Mouse (Mus musculus) kidney, postnatal 0 days (tissue): ENCODE data around the gene Il18. TPM values are rescaled to one million over a fixed set of nuclear protein-coding genes. Genes with fewer than 3 reads are reported as not detected.

Source experiments
- ATAC-seq: fragments of 200-750 bp; cut with Nextera tagmentation; replicated peaks from 2 replicates; pipeline ENCODE4 v1.8.0; 2017; ENCODE audit warnings: low read depth, moderate number of reproducible peaks, moderate TSS enrichment, moderate library complexity; ENCODE audit not compliant: low FRiP score
- DNase-seq: peaks from one replicate; pipeline ENCODE4 v3.0.0-alpha.2; 2016; ENCODE audit warnings: low spot score
- H3K27ac ChIP-seq: fragments of 300-500 bp; sonication (generic); 2 replicates; pipeline ENCODE4 v1.5.1; 2014; ENCODE audit warnings: mild to moderate bottlenecking
- H3K27me3 ChIP-seq: fragments of 300-500 bp; sonication (generic); 2 replicates; pipeline ENCODE4 v1.6.1; 2014; ENCODE audit warnings: low read length, mixed read lengths; ENCODE audit not compliant: insufficient read depth
- H3K36me3 ChIP-seq: fragments of 300-500 bp; sonication (generic); 2 replicates; pipeline ENCODE4 v1.6.1; 2014; ENCODE audit warnings: low read length, mixed read lengths; ENCODE audit not compliant: insufficient read depth
- H3K4me1 ChIP-seq: fragments of 300-500 bp; sonication (generic); replicated peaks from 2 replicates; pipeline ENCODE4 v1.6.1; 2014; ENCODE audit warnings: antibody characterized with exemption, low read length, mixed read lengths; ENCODE audit not compliant: insufficient read depth
- H3K4me2 ChIP-seq: fragments of 300-500 bp; sonication (generic); 2 replicates; pipeline ENCODE4 v1.6.1; 2014; ENCODE audit warnings: mild to moderate bottlenecking, low read length, moderate library complexity, mixed read lengths
- H3K4me3 ChIP-seq: fragments of 300-500 bp; sonication (generic); replicated peaks from 2 replicates; pipeline ENCODE4 v1.5.1; 2014; ENCODE audit warnings: low read depth, low read length
- H3K9ac ChIP-seq: fragments of 300-500 bp; sonication (generic); 2 replicates; pipeline ENCODE4 v1.6.1; 2014; ENCODE audit warnings: low read depth, low read length
- H3K9me3 ChIP-seq: fragments of 300-500 bp; sonication (generic); replicated peaks from 2 replicates; pipeline ENCODE4 v1.6.1; 2016; ENCODE audit warnings: low read length, inconsistent platforms, mixed read lengths
- CTCF ChIP-seq: IDR thresholded peaks from 2 replicates; pipeline ENCODE4 v1.5.1; 2016; ENCODE audit warnings: antibody characterized with exemption, low read depth, mild to moderate bottlenecking, moderate library complexity
- WGBS: fragments of 180-500 bp; shearing (Covaris S2); extraction: QIAGEN DNeasy Blood & Tissue Kit; methylation state at CpG from one replicate; pipeline ENCODE4 v1.1.7; 2014; 5-methylcytosine and 5-hydroxymethylcytosine counted together
- polyA plus RNA-seq: library from polyadenylated mRNA; unstranded; fragments of >200 nt; fragmentation: Nextera tagmentation; extraction: Ambion mirVana; gene quantifications from 2 replicates; pipeline ENCODE4 v1.2.1, GENCODE M21; 2015

Il18 gene
- polyA plus RNA-seq, 1 experiment from 2014 or later: 5.2 TPM

DNA sequence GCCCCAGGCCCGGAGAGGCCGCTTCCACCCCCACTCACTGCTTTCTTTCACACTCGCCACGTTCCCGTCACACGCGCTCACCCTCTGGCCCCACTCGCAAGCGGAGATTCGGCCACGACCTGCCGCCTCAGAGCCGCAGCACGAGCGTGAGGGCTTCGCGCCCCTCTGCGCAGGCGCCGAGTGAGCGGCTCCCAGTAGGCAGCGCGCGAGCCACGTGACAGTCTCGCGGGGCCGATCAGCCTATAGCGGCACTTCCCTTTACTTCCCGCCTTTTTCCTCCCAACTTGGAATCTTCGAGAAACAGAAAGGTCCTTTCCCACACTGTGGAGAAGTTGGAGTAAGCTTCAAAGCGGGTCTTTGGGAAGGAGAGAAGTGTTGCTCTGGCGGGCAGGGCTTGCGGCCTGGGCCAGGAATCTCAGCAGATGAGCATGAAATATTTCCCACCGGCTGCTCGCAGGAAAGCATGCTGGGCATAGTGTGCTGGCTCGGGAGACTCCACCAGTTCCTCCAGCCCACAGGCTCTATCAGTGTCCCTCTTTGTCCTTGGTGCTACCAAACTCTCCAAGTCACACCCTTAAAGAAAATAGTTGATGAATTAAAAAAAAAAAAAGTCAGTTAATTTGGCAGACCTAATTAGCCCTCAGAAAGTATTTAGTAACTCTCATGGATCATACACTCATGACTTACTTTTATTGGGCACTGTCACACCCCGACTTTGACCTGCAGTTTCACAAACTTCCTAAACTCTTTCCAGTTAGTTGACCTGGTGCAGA lies 6.7 kb downstream of the Il18 start, which contains the start of gene Tex12:
Tex12 (minus strand) TSS at position 181 of the 773 bp plus-strand sequence.
- ATAC-seq: no peak
- TF ChIP-seq CTCF: no peak
- WGBS: 88% methylated on average over 38 of the region's 38 CpGs
- Histone ChIP-seq H3K4me2 (no peak within 1 kb of the TSS), H3K4me1 (no peaks in the 10 kb centered on the region), H3K27me3 (no peaks in the 10 kb centered on the region), H3K27ac (no peak within 1 kb of the TSS), H3K9ac (no peak within 1 kb of the TSS), H3K4me3 (no peak within 1 kb of the TSS), H3K9me3 (no peaks in the 10 kb centered on the region), H3K36me3 (no peaks in the 10 kb centered on the region)
- no peak for DNase-seq

- H3K4me3 ChIP-seq: no peak overlapping the region
- H3K27me3 ChIP-seq: no peaks in the 10 kb centered on the region
- H3K4me1 ChIP-seq: no peaks in the 10 kb centered on the region
- no peak overlapping the region for H3K9ac ChIP-seq
- TF ChIP-seq CTCF: no peak
- H3K36me3 ChIP-seq: no peaks in the 10 kb centered on the region
- no peak overlapping the region for H3K27ac ChIP-seq
- WGBS: 79% methylated on average over 2 of the region's 2 CpGs
- DNase-seq (no peak), ATAC-seq (no peak)
- no peaks in the 10 kb centered on the region for H3K9me3 ChIP-seq
- no peak overlapping the region for H3K4me2 ChIP-seq
These were observed 7.3 kb downstream of the Il18 start for GRCm38 (mm10) chr9:50561918-50562360.

DNA sequence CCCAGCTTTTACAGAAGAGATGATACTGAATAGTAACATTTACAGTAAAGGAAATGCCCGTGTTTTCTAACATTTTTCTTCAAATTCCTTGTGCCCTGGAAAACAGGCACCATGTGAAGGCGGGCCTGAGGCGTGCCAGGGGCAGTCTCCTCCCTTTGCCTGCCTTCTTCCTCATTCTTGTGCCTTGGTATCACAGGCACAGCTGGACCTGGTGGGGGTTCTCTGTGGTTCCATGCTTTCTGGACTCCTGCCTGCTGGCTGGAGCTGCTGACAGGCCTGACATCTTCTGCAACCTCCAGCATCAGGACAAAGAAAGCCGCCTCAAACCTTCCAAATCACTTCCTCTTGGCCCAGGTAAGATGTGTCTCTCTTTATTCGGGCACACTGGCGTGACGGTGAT lies 10.5 kb downstream of the Il18 start:
- H3K27ac ChIP-seq: no peak overlapping the region
- WGBS: 76% methylated on average over 7 of the region's 7 CpGs
- ATAC-seq (no peak), DNase-seq (no peak)
- H3K4me2 ChIP-seq: no peak overlapping the region
- H3K4me1 ChIP-seq: no peaks in the 10 kb centered on the region
- no peaks in the 10 kb centered on the region for H3K36me3 ChIP-seq
- no peak overlapping the region for H3K4me3 ChIP-seq
- no peaks in the 10 kb centered on the region for H3K27me3 ChIP-seq
- H3K9ac ChIP-seq: no peak overlapping the region
- H3K9me3 ChIP-seq: no peaks in the 10 kb centered on the region
- no peak for TF ChIP-seq CTCF

DNA sequence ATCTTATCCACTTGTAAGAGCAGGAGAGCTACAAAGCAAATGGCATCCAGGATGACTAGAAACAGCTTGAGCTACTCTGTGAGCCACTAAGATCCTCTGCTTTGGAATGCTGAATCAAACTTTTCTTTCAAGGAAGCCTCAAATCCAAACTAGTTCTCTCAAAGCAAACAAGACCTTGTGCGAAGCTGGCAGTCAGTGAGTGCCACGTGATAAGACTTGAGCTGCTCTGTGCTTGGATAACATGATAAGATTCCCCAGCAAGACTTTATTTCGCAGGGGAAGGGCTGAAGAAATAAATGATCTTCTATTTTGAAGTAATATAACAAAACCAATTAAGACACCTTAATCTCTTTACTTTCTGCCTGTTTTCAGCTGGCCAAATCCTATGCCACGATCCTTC lies 11.3 kb downstream of the Il18 start:
- no peak for ATAC-seq
- no peak overlapping the region for H3K27ac ChIP-seq
- WGBS: 79% methylated on average over 4 of the region's 4 CpGs
- no peak for DNase-seq
- no peak overlapping the region for H3K4me3 ChIP-seq
- H3K4me2 ChIP-seq: no peak overlapping the region
- H3K9ac ChIP-seq: no peak overlapping the region
- no peak for TF ChIP-seq CTCF
- no peaks in the 10 kb centered on the region for H3K36me3 ChIP-seq
- H3K27me3 ChIP-seq: no peaks in the 10 kb centered on the region
- no peaks in the 10 kb centered on the region for H3K4me1 ChIP-seq
- H3K9me3 ChIP-seq: no peaks in the 10 kb centered on the region

GRCm38 (mm10) chr9:50567372-50567771 lies 12.7 kb downstream of the Il18 start:
- no peak overlapping the region for H3K4me3 ChIP-seq
- no peak overlapping the region for H3K9ac ChIP-seq
- no peak overlapping the region for H3K4me2 ChIP-seq
- H3K4me1 ChIP-seq: no peaks in the 10 kb centered on the region
- H3K27ac ChIP-seq: no peak overlapping the region
- H3K36me3 ChIP-seq: no peaks in the 10 kb centered on the region
- no peaks in the 10 kb centered on the region for H3K27me3 ChIP-seq
- 81% methylated on average over 4 of the region's 4 CpGs for WGBS
- H3K9me3 ChIP-seq: no peaks in the 10 kb centered on the region
- ATAC-seq: no peak
- no peak for DNase-seq
- no peak for TF ChIP-seq CTCF

- 88% methylated on average over 2 of the region's 2 CpGs for WGBS
- H3K36me3 ChIP-seq: no peaks in the 10 kb centered on the region
- no peak overlapping the region for H3K4me2 ChIP-seq
- DNase-seq (no peak), ATAC-seq (no peak)
- no peaks in the 10 kb centered on the region for H3K9me3 ChIP-seq
- H3K27ac ChIP-seq: no peak overlapping the region
- H3K4me1 ChIP-seq: no peaks in the 10 kb centered on the region
- H3K4me3 ChIP-seq: no peak overlapping the region
- H3K9ac ChIP-seq: no peak overlapping the region
- TF ChIP-seq CTCF: no peak
- H3K27me3 ChIP-seq: no peaks in the 10 kb centered on the region
These were observed 13.3 kb downstream of the Il18 start for GRCm38 (mm10) chr9:50567881-50568280.
